Mouse (Mus musculus): ENCODE results near the gene Trafd1.
"Not testable (repeated sequence)": the region's sequence is repeated elsewhere in the genome, so short reads cannot be mapped to it uniquely, and the experiment has no call there.

The Trafd1 gene

GRCm38 (mm10) chr5:121384757-121385460, 523 bp downstream of the Trafd1 start:
- DNase-seq (ENCODE audit: low read depth, low spot score), result no peak

DNA sequence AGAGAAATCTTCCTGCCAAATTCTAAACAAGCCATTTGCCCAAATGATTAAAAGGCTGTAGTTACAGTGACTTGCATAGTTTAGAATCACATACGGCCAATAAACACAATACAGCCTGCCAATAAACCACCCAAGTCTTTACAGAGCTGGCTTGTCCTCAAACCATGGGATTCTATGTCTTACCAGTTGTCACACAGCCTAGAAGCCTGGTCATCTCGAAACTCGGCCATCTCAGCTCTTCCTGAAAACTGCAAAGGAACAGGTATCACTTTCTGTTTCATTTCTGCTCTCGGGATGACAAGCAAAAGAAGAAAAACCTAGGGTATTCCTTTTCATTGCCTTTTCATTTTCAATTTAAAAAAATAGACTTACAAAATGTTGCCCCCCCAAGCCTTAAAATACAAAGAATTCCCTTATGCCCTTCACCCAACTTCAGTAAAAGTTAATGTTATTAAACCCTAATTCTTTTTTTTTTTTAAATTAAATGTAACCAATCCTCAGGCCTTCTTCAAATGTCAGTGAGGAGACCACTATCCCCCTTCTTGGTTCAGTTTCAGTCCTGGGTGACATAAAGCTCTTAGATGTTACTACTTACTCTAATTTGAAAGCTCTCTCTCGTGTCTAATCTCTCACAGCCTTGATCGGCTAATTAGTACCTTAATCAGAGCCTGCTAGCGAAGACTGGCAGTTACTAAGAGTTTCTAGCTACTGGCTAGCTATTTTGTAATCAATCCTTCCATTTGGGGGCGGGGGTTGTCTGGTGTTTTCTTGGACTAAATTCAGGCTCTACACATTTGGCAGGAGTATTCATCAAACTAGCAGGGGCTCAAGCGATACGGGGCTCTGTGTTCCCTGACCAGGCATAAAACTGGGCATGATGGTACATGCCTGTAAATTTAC, 1.3 kb downstream of the Trafd1 start:
- DNase-seq (ENCODE audit: low read depth, low spot score), result no peak

- no peak for DNase-seq (ENCODE audit: low read depth, low spot score)
These were observed 4.7 kb downstream of the Trafd1 start for GRCm38 (mm10) chr5:121380692-121381091.

- no peak for DNase-seq (ENCODE audit: low read depth, low spot score)
These were observed 6.7 kb downstream of the Trafd1 start for GRCm38 (mm10) chr5:121378678-121379256.

DNA sequence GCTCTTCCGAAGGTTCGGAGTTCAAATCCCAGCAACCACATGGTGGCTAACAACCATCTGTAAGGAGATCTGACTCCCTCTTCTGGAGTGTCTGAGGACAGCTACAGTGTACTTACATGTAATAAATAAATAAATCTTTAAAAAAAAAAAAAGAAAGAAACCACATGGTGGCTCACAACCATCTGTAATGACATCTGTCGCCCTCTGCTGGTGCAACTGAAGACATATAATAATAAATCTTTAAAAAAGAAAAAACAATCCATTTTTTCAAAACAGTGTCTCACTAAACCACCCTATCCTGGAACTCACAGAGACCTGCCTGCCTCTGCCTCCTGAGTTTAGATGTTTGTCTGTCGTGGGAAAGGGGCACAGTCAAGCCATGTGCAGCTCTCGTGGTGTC, 8.5 kb downstream of the Trafd1 start:
- DNase-seq (ENCODE audit: low read depth, low spot score), result not testable (repeated sequence)

GRCm38 (mm10) chr5:121374790-121375189, 10.6 kb downstream of the Trafd1 start:
- DNase-seq (ENCODE audit: low read depth, low spot score), result no peak

DNA sequence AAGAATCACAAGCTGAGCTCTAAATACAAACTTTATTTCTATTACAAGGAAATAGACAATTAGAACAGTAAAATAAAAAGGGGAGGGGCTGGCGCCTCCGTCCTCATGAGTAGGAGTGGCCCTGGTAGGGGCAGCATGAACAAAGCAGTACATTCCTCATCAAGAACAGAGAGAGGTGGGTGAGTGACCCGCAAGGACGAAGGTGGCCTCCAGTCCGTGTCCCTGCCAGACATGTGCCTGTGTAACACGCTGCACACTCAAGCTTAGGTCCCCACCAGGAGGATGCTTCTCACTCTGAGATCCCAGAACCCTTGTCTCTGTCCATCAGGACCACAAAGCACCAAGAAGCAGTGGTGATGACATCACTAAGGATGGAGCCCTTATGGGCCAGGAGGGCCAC, 13.7 kb downstream of the Trafd1 start:
- DNase-seq (ENCODE audit: low read depth, low spot score), result no peak

- no peak for DNase-seq (ENCODE audit: low read depth, low spot score)
These were observed 18.2 kb downstream of the Trafd1 start for GRCm38 (mm10) chr5:121367255-121367654.

GRCm38 (mm10) chr5:121366449-121367225, 18.8 kb downstream of the Trafd1 start:
- DNase-seq (ENCODE audit: low read depth, low spot score), result no peak

DNA sequence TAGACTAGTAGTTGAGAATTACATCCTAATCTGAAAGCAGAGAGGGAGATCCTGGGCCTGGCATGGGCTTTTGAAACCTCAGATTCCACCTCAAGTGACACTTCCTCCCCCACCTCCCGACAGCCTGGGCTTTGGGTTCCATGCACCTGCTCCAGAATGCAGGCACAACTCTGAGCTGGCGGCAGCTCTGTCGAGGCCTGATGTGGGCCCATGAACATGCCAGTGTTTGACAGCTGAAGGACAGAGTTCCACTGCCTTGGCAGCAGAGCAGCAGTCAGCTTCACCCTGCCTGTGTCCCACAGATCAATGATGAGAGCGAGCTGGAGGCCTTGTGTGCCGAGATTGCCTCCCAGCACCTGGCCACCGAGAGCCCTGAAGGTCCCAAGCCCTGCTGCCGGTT, 22.0 kb downstream of the Trafd1 start:
- no peak for DNase-seq (ENCODE audit: low read depth, low spot score)

GRCm38 (mm10) chr5:121361696-121362095, 23.7 kb downstream of the Trafd1 start:
- no peak for DNase-seq (ENCODE audit: low read depth, low spot score)

DNA sequence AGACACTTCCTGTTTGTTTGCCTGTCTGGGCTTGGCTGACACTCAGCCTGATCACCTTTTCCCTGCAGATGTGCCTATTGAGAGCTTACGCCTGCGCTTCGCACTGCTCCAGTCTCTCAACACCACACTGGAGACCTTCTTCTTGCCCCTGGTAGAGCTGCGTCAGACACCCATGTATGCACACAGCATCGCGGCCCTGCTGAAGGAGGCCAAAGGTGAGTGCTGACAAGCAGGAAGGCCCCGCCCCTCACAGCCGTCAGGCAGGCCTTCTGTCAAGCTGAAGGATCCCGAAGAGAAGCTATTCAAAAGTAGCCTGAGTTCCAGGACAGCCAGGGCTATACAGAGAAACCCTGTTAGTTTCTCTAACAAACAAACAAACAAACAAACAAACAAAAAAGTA, 26.2 kb downstream of the Trafd1 start:
- no peak for DNase-seq (ENCODE audit: low read depth, low spot score)

- no peak for DNase-seq (ENCODE audit: low read depth, low spot score)
These were observed 41.4 kb downstream of the Trafd1 start for GRCm38 (mm10) chr5:121343997-121344396.

- DNase-seq (ENCODE audit: low read depth, low spot score), result no peak
These were observed 42.9 kb downstream of the Trafd1 start for GRCm38 (mm10) chr5:121342490-121342889.

DNA sequence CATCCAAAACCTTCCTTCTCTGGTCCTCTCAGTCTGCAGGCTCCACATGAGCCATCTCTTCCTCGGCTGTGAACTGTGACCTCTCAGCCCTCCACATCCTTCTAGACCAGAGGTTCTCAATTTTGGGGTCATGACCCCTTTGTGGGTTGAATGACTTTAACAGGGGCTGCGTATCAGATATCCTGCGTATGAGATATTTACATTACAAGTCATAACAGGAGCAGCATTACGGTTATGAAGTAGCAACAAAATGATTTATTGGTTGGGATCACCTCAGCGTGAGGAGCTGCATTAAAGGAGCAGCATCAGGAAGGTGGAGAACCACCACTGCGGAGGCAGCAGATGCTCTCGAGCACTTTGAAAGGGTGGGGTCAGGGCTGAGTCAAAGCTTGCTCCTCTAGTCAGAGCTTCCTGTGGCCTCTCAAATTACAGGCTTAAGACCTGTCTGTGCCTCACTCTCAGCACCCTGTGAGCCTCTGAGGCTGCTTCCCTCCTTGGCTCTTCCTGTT, 44.4 kb downstream of the Trafd1 start:
- no peak for DNase-seq (ENCODE audit: low read depth, low spot score)

GRCm38 (mm10) chr5:121339507-121340230, 45.8 kb downstream of the Trafd1 start:
- DNase-seq (ENCODE audit: low read depth, low spot score), result no peak

DNA sequence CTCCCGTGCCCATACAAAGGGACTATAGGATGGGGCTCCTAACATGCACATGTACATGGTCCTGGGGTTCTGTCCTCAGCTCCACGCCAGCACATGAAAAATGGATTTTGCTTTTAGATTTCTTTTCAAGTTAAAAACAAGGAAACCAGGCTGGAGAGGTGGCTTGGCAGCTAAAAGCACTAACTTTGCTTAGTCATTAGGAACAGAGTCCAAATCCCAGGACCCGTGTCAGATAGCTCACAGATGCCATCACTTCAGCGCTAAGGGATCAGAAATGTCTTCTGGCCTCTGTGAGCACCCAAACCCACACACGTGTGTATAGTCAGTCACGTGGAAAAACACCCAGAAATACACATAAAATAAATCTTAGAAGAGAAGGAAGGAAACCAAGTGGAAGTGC, 48.7 kb downstream of the Trafd1 start:
- no peak for DNase-seq (ENCODE audit: low read depth, low spot score)

GRCm38 (mm10) chr5:121336009-121336408, 49.4 kb downstream of the Trafd1 start:
- no peak for DNase-seq (ENCODE audit: low read depth, low spot score)

DNA sequence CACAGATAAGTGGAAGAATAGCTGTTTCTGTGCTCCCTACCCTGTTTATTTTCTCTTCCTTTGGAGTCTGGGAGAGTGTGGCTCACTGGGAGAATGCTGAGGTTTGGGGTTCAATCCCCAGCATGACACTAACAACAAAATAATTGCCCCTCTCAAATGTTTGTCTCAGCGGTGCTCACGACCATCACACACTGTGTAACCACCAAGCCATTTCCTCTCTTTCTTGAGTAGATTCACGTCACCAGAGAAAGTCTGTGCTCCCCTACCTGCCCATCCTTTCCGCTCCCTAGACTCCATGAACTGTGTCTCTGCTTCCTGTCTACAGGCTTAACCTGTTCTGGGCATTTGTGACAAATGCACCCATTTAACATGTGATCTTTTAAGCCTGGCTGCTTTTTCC, 50.0 kb downstream of the Trafd1 start:
- DNase-seq (ENCODE audit: low read depth, low spot score), result no peak

DNA sequence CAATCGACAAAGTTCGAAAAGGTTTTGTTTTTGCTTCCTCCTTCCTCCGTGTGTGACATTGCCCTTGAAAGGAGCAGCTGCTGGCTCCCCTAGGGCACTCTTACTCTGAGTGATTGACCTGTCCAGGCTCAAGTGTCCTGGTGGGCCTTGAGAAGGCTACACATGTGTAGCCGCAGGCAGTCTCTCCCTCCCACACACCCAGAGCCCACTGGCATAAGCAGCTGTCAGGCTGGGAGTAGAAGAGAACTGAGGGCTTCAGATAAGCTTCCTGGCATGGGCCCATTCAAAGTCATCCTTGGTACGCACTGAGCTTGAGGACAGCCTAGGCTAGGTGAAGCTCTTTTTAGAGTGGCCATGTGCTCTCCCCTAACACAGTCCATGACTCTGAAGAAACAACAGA, 51.0 kb downstream of the Trafd1 start:
- no peak for DNase-seq (ENCODE audit: low read depth, low spot score)

DNA sequence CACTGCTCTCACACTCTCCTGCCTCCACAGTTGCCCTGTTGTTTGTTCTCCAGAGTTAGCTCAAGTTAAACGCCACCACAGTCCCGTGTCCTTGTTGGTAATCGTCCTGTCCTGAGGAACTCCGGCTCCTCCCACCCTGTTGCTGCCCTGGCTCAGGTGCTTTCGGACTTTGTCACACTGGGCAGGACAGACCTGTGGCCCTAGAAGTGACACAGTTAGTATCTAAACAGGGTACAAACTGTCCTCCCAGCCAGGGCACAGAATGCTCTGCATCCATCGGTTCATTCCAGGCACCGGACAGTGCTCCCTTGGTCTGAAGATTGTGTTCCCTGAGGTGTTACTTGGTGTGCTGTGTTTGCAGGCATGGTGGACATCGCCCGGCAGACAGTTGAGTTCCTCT, 51.5 kb downstream of the Trafd1 start:
- no peak for DNase-seq (ENCODE audit: low read depth, low spot score)

Measured in WW6 (cell line).